Mouse (Mus musculus): Measurements from ENCODE around the gene Slc35b4. TPM values are rescaled to one million over a fixed set of nuclear protein-coding genes. Genes with fewer than 3 reads are reported as not detected.

Gene Slc35b4
- total and polyA plus RNA-seq, 3 experiments = 8.0 to 10.6 (median 8.5) TPM

DNA sequence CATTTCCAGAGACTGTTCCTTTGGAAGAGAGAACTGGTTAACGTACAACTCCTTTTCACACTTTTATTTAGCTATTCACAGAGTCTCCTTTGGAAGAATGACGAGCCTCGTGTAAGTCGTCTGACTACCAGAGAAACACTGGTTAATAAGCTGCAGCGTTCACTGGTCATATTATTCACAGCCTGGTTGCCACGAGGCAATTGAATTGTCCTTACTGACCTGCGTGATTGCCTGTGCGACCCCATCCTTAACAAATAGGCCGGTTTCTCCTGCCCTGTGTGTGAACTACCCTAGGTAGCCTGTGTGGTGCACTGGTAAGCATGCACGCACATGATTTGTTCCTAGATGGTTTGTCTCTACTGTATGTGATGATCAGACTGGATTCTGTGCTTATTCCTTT, 66.3 kb downstream of the Slc35b4 start:
- intact Hi-C loops (cut with DNase I) = no loop called here
- DNase-seq = no peak
- no peaks in the 10 kb centered on the region for H3K36me3 ChIP-seq (ENCODE audit: control insufficient read depth, insufficient read depth, low read length)
- WGBS = 88% methylated on average over 10 of the region's 10 CpGs
- H3K79me2 ChIP-seq (replicated peaks; ENCODE audit: control insufficient read depth, insufficient read depth, low read length) = no peaks in the 10 kb centered on the region
- H3K27me3 ChIP-seq (ENCODE audit: control insufficient read depth, insufficient read depth, low read length) = no peaks in the 10 kb centered on the region
- no peaks in the 10 kb centered on the region for H3K4me1 ChIP-seq (ENCODE audit: control insufficient read depth, insufficient read depth, low read length)
- H3K9ac ChIP-seq (ENCODE audit: low read depth, low read length) = no peak overlapping the region
- no peak overlapping the region for H3K27ac ChIP-seq
- H3K4me3 ChIP-seq = no peak overlapping the region
- TF ChIP-seq EP300 (IDR thresholded peaks at IDR 0.05; ENCODE audit: insufficient read depth, low read depth, low read length) (no peak), POLR2A (IDR thresholded peaks at IDR 0.05; ENCODE audit: insufficient read depth, low read depth, low read length) (no peak), CTCF (IDR thresholded peaks at IDR 0.05) (no peak)

Other genes with a start within 250 kb of the Slc35b4 start
- gene Lrguk, start 147.7 kb downstream of the Slc35b4 start, total RNA-seq (2021) = under 1 TPM; 0.09 to 0.10 TPM
- 0.18 TPM in 1 of 2 replicates, not detected in the other for gene Lrguk, start 147.7 kb downstream of the Slc35b4 start, polyA plus RNA-seq (2012; rRNA removed)
- gene Akr1b3, start 140.4 kb upstream of the Slc35b4 start, total RNA-seq (2021) = 100 to 1,000 TPM; 266 to 282 TPM
- 352 and 459 TPM in 2 replicates for gene Akr1b3, start 140.4 kb upstream of the Slc35b4 start, polyA plus RNA-seq (2012; rRNA removed)
- gene Akr1b8, start 177.0 kb upstream of the Slc35b4 start, total RNA-seq (2021) = 1 to 10 TPM; 3.3 to 3.5 TPM
- 4.2 and 4.8 TPM in 2 replicates for gene Akr1b8, start 177.0 kb upstream of the Slc35b4 start, polyA plus RNA-seq (2012; rRNA removed)
- gene Akr1b10, start 207.1 kb upstream of the Slc35b4 start, total RNA-seq (2021) = 10 to 100 TPM; 53.8 to 63.5 TPM
- 50.5 and 89.4 TPM in 2 replicates for gene Akr1b10, start 207.1 kb upstream of the Slc35b4 start, polyA plus RNA-seq (2012; rRNA removed)
- gene Akr1b7, start 235.2 kb upstream of the Slc35b4 start, total RNA-seq (2021) = not detected
- gene Akr1b7, start 235.2 kb upstream of the Slc35b4 start, polyA plus RNA-seq (2012; rRNA removed) = not detected in 2 replicates